Mouse (Mus musculus) retina, postnatal 7 days (tissue): ENCODE measurements around the gene Pnpla6.

Source experiments
- DNase-seq: peaks from one replicate; pipeline ENCODE4 v3.0.0-alpha.2; 2012; ENCODE audit warnings: low read depth, low spot score

Pnpla6 gene

GRCm38 (mm10) chr8:3515260-3515671 lies at the start of gene Pnpla6:
TSS of gene Pnpla6 (plus strand) at chr8:3515384.
- DNase-seq = peak; percentile 58

GRCm38 (mm10) chr8:3467006-3467885 lies 47.9 kb upstream of the Pnpla6 start, which contains the start of gene Pex11g:
TSS of gene Pex11g (minus strand) at chr8:3467680.
- DNase-seq = peak; percentile 91

GRCm38 (mm10) chr8:3467886-3468545 lies 47.2 kb upstream of the Pnpla6 start:
- no peak for DNase-seq

DNA sequence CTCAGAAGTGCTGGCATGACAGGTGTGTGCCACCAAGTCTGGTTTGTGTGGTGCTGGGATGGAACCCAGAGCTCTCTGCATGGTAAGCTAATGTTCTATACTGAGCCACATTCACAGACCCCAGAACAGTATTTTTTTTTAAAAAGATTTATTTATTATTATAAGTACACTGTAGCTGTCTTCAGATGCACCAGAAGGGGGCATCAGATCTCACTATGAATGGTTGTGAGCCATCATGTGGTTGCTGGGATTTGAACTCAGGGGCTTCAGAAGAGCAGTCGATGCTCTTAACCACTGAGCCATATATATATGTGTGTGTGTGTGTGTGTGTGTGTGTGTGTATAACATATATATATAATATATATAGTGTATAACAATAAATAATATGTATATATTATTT lies 46.3 kb upstream of the Pnpla6 start:
- DNase-seq = no peak

GRCm38 (mm10) chr8:3470562-3470961 lies 44.6 kb upstream of the Pnpla6 start, which contains the start of gene Tex45:
TSS of gene Tex45 (plus strand) at chr8:3470862.
- no peak for DNase-seq

DNA sequence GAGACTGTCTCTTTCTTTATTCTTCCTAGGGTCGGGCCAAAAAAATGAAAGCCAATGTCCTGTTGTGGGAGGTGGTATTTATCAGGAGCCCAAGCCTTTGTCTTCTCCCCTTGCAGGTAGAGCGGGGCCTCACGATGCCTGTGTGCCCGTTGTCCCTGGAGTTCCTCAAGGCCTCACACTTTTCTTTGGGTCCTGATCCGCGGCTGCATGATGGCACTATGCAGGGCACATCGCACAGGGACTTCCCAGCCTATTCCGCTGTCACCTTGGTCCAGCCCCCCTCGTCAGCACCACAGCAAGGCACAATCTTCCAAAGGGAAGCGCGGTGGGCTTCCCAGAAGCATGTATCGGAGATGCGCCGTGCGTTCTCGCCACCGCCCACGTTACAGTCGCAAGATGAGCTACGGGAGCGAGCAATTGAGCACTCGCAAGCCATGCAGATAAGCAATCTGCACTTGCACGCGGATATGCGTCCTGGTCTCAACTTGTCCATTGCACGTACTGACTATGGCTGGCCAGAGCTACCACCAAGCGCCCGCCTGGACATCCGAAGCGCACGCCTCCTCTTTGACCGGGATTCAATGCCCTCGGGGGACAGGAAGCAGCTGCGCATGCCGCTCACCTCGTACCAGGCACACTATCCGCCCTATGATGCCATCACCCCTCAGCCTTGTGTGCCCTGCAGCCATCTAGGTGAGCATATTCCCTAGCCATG lies 39.3 kb upstream of the Pnpla6 start:
- no peak for DNase-seq

- no peak for DNase-seq
Measured at GRCm38 (mm10) chr8:3480221-3480785, 34.9 kb upstream of the Pnpla6 start.

GRCm38 (mm10) chr8:3481605-3482004 lies 33.6 kb upstream of the Pnpla6 start:
- no peak for DNase-seq

- no peak for DNase-seq
Measured at GRCm38 (mm10) chr8:3482240-3482740, 32.9 kb upstream of the Pnpla6 start.

DNA sequence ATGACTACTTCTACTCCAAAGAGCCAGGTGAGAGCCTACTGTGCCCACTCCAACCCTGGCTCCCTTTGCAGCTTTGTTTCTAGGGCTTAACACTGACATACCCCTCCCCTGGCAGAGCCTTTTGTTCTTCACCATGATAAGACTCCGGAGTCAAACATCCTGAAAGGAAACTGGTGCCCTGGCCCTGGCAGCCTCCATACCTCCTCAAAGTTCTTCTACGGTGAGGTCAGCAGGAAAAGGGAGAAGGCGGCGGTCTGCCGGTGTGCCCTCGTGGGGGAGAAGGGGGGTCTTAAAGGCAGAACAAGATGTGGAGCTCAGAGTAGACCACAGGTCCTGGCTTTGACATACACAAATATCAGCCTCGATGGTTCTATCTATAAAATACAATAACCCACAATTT lies 31.6 kb upstream of the Pnpla6 start:
- no peak for DNase-seq

GRCm38 (mm10) chr8:3485192-3485591 lies 30.0 kb upstream of the Pnpla6 start:
- no peak for DNase-seq

DNA sequence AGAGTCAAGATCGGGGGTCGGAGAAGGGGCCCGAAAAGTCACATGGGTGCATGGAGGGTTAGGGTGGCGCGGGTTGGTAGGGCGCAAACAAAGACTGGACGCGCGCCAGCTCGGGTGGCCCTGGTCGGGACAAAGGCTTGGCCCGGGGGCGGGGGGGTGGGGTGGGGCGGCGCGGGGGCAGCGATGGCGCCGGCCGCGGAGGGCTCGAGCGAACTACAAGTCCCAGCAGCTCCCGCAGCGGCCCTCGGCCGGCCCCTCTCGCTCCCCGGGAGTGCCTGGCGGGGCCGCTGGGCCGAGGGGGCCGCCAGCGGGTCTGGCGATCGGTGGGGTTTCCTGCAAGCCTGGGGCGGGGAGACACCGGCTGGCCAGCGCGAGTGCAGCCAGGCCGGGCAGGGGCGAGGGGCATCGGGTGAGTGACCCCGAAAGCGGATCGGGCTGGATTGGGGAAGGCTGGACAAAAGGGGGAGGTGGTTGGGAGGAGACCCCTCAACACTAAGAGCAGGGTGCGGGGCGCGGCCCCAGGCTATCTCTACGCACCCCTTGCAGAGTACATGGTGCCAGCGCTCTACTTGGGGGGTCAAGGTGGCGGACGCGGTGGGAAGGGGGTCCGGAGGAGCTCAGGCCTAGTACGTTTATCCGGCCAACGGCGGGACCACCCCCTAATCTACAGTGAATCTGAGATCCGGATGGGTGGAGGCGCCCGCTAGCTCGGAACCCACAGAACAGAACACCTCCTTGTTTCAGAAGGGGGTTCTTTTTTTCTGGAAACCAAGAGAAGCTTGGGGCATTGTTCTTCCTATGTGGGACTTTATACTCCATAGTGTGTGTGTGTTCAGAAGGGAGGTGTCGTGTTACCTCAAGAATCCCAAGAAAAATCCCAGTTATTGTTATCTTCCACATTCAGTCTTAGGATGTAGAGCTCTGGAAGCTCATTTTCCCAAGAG lies 22.0 kb upstream of the Pnpla6 start, which contains the start of gene Zfp358:
TSS of gene Zfp358 (plus strand) at position 238 of the 944 bp plus-strand sequence.
- DNase-seq = peak; percentile 62

- DNase-seq = no peak
Measured at GRCm38 (mm10) chr8:3493845-3494208, 21.4 kb upstream of the Pnpla6 start.

DNA sequence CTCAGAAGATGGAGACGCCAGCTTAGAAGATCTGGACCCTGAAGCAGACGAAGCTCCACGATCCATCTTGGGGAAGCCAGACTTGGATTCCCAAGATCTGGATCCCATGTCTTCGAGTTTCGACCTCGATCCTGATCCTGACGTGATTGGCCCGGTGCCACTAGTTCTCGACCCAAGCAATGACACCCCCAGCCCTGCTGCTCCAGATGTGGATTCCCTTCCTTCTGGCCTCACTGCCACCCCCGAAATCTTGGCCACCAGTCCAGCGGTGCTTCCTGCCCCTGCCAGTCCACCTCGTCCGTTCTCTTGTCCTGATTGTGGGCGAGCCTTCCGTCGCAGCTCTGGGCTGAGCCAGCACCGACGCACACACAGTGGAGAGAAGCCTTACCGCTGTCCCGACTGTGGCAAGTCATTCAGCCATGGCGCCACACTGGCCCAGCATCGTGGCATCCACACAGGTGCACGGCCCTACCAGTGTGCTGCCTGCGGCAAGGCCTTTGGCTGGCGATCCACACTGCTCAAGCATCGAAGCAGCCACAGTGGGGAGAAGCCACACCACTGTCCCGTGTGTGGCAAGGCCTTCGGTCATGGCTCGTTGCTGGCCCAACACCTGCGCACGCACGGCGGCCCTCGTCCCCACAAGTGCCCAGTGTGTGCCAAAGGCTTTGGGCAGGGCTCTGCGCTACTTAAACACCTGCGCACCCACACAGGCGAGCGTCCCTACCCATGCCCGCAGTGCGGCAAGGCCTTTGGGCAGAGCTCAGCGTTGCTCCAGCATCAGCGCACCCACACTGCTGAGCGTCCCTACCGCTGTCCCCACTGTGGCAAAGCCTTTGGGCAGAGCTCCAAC lies 19.4 kb upstream of the Pnpla6 start:
- no peak for DNase-seq

- no peak for DNase-seq
Measured at GRCm38 (mm10) chr8:3496428-3496748, 18.8 kb upstream of the Pnpla6 start.

DNA sequence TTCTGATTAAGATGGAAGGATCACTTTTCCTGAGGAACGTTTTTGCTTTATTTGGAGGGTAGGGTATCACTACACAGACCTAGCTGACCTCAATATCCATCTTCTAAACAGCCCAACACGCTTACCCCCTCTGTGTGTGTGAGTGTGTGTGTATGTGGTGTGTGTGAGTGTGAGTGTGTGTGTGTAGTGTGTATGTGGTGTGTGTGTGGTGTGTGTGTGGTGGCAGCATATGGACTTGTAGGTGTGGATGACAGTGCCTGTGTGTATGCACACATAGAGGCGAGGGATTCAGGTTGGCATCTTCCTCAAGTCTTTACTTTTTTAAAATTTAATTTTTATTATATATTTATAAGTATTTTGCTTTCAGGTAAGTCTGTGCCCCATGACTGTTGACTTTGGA lies 16.6 kb upstream of the Pnpla6 start:
- no peak for DNase-seq

GRCm38 (mm10) chr8:3499751-3500150 lies 15.4 kb upstream of the Pnpla6 start:
- no peak for DNase-seq

DNA sequence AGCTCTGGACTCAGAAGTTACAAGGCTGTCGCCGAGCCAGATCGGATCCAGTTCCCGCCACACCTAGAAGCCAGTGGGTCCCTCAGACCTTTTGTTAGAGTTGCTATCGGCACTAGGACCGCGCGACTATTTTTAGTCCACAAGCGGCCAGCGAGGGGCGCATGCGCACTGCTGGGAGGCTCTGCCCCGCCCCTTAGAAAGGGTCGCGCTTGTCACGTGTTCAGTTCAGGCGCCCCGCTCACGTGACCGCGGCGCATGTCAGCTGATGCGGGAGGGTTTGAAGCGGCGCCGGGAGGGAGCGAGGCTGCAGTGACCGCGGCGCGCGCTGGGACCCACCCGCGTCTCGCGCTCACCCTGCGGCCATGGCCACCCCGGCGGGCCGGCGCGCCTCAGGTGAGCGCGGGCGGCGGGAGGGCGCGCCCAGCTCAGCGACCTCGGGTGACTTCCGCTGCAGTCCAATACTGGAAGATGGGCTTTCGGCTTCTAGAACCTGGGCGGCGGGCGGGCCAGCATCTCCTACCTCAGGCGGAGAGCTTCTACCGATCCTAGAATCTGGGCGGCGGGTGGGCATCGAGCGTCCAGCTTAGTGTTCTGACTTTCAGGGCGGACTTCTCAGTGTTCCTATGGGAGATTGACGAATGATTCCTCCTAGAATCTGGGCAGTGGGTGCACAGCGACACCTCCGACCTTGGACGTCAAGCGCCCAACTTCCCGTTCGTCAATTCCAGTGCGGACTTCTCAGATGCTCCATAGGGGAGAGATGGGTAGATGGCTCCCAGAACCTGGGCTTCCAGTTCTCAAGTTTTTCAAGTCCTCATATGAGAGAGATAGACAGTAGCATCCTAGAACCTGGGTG lies 14.7 kb upstream of the Pnpla6 start, which contains the start of gene Mcoln1:
TSS of gene Mcoln1 (plus strand) at position 223 of the 856 bp plus-strand sequence.
- peak; percentile 98 for DNase-seq

- DNase-seq = no peak
Measured at GRCm38 (mm10) chr8:3502217-3502616, 13.0 kb upstream of the Pnpla6 start.
